Mouse (Mus musculus): Measurements from ENCODE around the gene Ube2g1.

Ube2g1 gene

GRCm38 (mm10) chr11:72606694-72607407 lies at the start of gene Ube2g1:
Ube2g1 (plus strand) TSS chr11:72607283.
- peak; percentile 99 for DNase-seq

GRCm38 (mm10) chr11:72558155-72558554 lies 48.9 kb upstream of the Ube2g1 start:
- no peak for DNase-seq

GRCm38 (mm10) chr11:72560661-72561060 lies 46.4 kb upstream of the Ube2g1 start:
- DNase-seq, result no peak

GRCm38 (mm10) chr11:72564232-72564807 lies 42.8 kb upstream of the Ube2g1 start:
- peak; percentile 64 for DNase-seq

GRCm38 (mm10) chr11:72566304-72566703 lies 40.8 kb upstream of the Ube2g1 start:
- no peak for DNase-seq

- DNase-seq, result no peak
These were observed 40.2 kb upstream of the Ube2g1 start for GRCm38 (mm10) chr11:72566816-72567338.

GRCm38 (mm10) chr11:72569051-72569450 lies 38.0 kb upstream of the Ube2g1 start:
- DNase-seq, result peak; percentile 30

GRCm38 (mm10) chr11:72569671-72570318 lies 37.3 kb upstream of the Ube2g1 start:
- DNase-seq, result no peak

- DNase-seq, result peak; percentile 86
These were observed 36.6 kb upstream of the Ube2g1 start for GRCm38 (mm10) chr11:72570319-72570979.

- peak; percentile 58 for DNase-seq
These were observed 33.3 kb upstream of the Ube2g1 start for GRCm38 (mm10) chr11:72573819-72574218.

- DNase-seq, result no peak
These were observed 31.0 kb upstream of the Ube2g1 start for GRCm38 (mm10) chr11:72576111-72576465.

- DNase-seq, result peak; percentile 22
These were observed 30.4 kb upstream of the Ube2g1 start for GRCm38 (mm10) chr11:72576466-72577351.

- DNase-seq, result no peak
These were observed 28.6 kb upstream of the Ube2g1 start for GRCm38 (mm10) chr11:72578471-72578870.

- DNase-seq, result no peak
These were observed 25.3 kb upstream of the Ube2g1 start for GRCm38 (mm10) chr11:72581609-72582447.

GRCm38 (mm10) chr11:72582448-72582705 lies 24.7 kb upstream of the Ube2g1 start:
- DNase-seq, result no peak

GRCm38 (mm10) chr11:72583092-72583491 lies 24.0 kb upstream of the Ube2g1 start:
- no peak for DNase-seq

- no peak for DNase-seq
These were observed 20.5 kb upstream of the Ube2g1 start for GRCm38 (mm10) chr11:72586570-72586969.

GRCm38 (mm10) chr11:72587537-72588233 lies 19.4 kb upstream of the Ube2g1 start:
- peak; percentile 48 for DNase-seq

GRCm38 (mm10) chr11:72595010-72595737 lies 11.9 kb upstream of the Ube2g1 start:
- no peak for DNase-seq

GRCm38 (mm10) chr11:72597780-72598179 lies 9.3 kb upstream of the Ube2g1 start:
- DNase-seq, result no peak

All from kidney, postnatal 14 days (tissue).